Mouse (Mus musculus): Measurements from ENCODE around the gene Gpr18. TPM values are rescaled to one million over a fixed set of nuclear protein-coding genes. Genes with fewer than 3 reads are reported as not detected.

Gene Gpr18
- polyA plus RNA-seq, 1 experiment: 6.5 TPM

GRCm38 (mm10) chr14:121916311-121917094 lies 922 bp upstream of the Gpr18 start:
- Histone ChIP-seq H3K4me1 (ENCODE audit: control insufficient read depth, insufficient read depth, low read length) (peaks cover 19% of the 10 kb centered on the region), H3K27ac (ENCODE audit: insufficient read depth, low read depth, low read length) (peak overlapping the region; percentile 37), H3K4me3 (ENCODE audit: insufficient read depth, low read length) (peak overlapping the region; percentile 16; the same call in 1 of the 2 replicates)
- TF ChIP-seq POLR2A (IDR thresholded peaks at IDR 0.05; ENCODE audit: borderline replicate concordance, low read depth, low read length) (no peak), CTCF (IDR thresholded peaks at IDR 0.05; ENCODE audit: low read depth, low read length) (no peak)

DNA sequence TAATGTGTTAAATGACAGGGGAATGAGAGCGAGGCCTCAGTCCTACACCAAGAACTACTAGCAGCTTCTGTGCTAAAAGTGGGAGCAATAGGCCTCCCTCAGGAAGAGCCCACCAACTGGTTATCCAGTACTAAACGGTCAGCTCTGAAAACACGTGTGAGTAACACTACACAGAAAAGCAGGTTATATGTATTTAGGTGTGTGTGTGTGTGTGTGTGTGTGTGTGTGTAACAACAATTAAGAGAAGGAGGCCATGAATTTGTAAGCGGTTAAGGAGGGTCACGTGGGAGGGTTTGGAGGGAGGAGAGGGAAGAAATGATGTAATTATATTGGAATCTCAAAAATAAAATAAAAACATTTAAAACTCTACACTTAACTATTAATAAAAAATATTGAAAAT lies 438 bp downstream of the Gpr18 start:
- TF ChIP-seq CTCF (IDR thresholded peaks at IDR 0.05; ENCODE audit: low read depth, low read length): no peak
- TF ChIP-seq POLR2A (IDR thresholded peaks at IDR 0.05; ENCODE audit: borderline replicate concordance, low read depth, low read length): no peak
- no peak overlapping the region for H3K27ac ChIP-seq (ENCODE audit: insufficient read depth, low read depth, low read length)
- H3K4me3 ChIP-seq (ENCODE audit: insufficient read depth, low read length): no peak overlapping the region
- peaks cover 19% of the 10 kb centered on the region for H3K4me1 ChIP-seq (ENCODE audit: control insufficient read depth, insufficient read depth, low read length)

- no peak overlapping the region for H3K27ac ChIP-seq (ENCODE audit: insufficient read depth, low read depth, low read length)
- H3K4me1 ChIP-seq (ENCODE audit: control insufficient read depth, insufficient read depth, low read length): peaks cover 21% of the 10 kb centered on the region
- H3K4me3 ChIP-seq (ENCODE audit: insufficient read depth, low read length): no peak overlapping the region
- TF ChIP-seq POLR2A (IDR thresholded peaks at IDR 0.05; ENCODE audit: borderline replicate concordance, low read depth, low read length) (no peak), CTCF (IDR thresholded peaks at IDR 0.05; ENCODE audit: low read depth, low read length) (no peak)
These were observed 3.1 kb downstream of the Gpr18 start for GRCm38 (mm10) chr14:121912501-121912900.

DNA sequence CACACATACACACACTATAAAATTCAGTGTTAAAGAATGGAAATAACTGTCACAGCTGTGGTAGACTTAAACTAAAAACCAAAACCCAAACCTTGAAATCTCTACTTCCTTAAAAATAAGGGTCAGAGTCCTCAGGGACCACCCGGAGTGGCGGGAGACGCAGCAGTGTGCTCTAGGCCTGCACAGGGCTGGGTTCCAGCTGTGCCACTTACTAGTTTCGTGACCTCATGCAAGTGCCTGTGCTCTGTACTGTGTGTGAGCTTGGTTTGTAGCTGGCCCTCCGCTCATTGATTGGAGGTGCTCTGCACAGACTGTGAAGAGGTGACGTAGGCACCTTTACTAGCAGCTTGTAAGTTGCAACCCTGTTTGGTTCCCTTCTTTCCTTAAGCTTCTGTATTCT lies 5.7 kb downstream of the Gpr18 start:
- Histone ChIP-seq H3K27ac (ENCODE audit: insufficient read depth, low read depth, low read length) (no peak overlapping the region), H3K4me1 (ENCODE audit: control insufficient read depth, insufficient read depth, low read length) (peaks cover 21% of the 10 kb centered on the region), H3K4me3 (ENCODE audit: insufficient read depth, low read length) (no peak overlapping the region)
- no peak for TF ChIP-seq POLR2A (IDR thresholded peaks at IDR 0.05; ENCODE audit: borderline replicate concordance, low read depth, low read length)
- no peak for TF ChIP-seq CTCF (IDR thresholded peaks at IDR 0.05; ENCODE audit: low read depth, low read length)

GRCm38 (mm10) chr14:121906992-121907681 lies 8.4 kb downstream of the Gpr18 start:
- H3K4me3 ChIP-seq (ENCODE audit: insufficient read depth, low read length): peak overlapping the region; percentile 15; the same call in 1 of the 2 replicates
- TF ChIP-seq POLR2A (IDR thresholded peaks at IDR 0.05; ENCODE audit: borderline replicate concordance, low read depth, low read length) (no peak), CTCF (IDR thresholded peaks at IDR 0.05; ENCODE audit: low read depth, low read length) (no peak)
- H3K27ac ChIP-seq (ENCODE audit: insufficient read depth, low read depth, low read length): peak overlapping the region; percentile 68
- H3K4me1 ChIP-seq (ENCODE audit: control insufficient read depth, insufficient read depth, low read length): peaks cover 39% of the 10 kb centered on the region

DNA sequence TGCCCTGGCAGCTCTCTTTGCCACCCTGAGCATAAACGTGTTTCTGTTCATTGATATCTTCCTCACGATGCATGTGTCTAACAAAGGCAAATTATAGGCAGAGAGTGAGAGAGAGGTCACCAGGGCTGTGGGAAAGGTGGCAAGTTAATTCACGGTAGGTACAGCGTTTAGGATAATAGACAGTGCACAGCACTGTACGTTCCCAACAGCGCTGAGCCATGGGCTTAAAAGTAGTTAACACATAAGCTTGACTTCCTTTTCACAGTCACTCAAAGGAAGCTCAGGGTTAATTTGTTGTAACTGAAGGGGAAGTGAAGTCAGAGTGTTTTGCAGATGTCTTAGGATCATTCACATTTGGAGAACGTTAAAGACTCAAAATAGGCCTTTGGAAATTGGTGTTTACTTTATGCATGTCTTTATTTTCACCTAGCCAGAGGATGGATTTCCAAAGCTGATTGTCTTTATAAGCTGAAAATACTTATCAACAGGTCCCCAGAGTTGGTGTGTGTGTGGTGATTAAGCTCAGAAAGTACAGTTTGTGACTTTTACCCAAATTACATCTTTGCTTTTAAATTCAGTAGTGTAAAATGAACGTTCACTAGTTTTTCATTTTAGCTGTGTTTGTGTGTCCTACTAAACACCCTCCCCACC lies 9.1 kb downstream of the Gpr18 start:
- no peak for TF ChIP-seq POLR2A (IDR thresholded peaks at IDR 0.05; ENCODE audit: borderline replicate concordance, low read depth, low read length)
- no peak for TF ChIP-seq CTCF (IDR thresholded peaks at IDR 0.05; ENCODE audit: low read depth, low read length)
- H3K27ac ChIP-seq (ENCODE audit: insufficient read depth, low read depth, low read length): peak overlapping the region; percentile 92
- peak overlapping the region; percentile 24 for H3K4me3 ChIP-seq (ENCODE audit: insufficient read depth, low read length)
- peaks cover 39% of the 10 kb centered on the region for H3K4me1 ChIP-seq (ENCODE audit: control insufficient read depth, insufficient read depth, low read length)

DNA sequence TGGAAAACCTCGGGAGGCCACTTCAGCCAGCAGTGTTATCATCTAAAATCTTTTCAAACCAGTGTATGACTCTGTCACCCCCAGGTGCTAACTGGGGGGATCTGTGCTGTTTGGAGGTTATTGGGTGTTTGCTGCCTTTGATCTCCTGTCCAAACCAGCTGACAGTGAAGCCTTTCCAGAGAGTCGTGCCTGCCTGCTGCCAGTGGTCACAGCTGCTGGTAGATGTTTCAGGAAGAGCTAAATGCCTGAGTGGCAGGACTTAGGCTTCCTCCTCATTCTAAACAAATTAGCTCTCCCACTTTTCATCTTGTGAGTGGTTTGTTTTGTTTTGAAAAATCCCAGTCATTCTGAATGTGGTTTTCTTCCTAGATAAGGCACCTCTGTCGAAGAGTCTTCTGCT lies 10.8 kb downstream of the Gpr18 start:
- H3K4me3 ChIP-seq (ENCODE audit: insufficient read depth, low read length): no peak overlapping the region
- no peak overlapping the region for H3K27ac ChIP-seq (ENCODE audit: insufficient read depth, low read depth, low read length)
- H3K4me1 ChIP-seq (ENCODE audit: control insufficient read depth, insufficient read depth, low read length): peaks cover 39% of the 10 kb centered on the region
- TF ChIP-seq CTCF (IDR thresholded peaks at IDR 0.05; ENCODE audit: low read depth, low read length) (no peak), POLR2A (IDR thresholded peaks at IDR 0.05; ENCODE audit: borderline replicate concordance, low read depth, low read length) (no peak)

DNA sequence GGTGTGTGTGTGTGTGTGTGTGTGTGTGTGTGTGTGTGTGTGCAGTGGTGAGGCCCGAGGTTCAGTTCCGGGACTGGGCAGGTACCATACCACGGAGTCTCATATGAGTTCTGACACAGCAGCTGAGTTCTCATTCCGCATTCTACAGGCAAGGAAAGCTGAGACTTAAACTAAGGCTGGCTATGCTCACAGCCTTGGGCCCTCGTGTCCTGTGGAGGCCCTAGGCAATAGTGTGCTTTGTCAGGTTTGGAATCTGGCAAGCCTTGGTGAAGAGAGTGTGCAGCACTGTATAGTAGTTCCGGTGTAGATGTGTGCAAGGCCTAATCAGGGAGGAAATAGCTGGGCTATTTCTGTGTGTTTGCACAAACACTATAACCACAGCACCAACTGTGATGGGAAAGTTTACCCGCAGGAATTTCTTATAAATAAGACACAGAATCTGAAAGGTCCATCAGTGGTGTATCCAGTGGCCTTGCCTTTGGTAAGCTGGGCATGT lies 12.2 kb downstream of the Gpr18 start:
- peak overlapping the region; percentile 5; the same call in 1 of the 2 replicates for H3K27ac ChIP-seq (ENCODE audit: insufficient read depth, low read depth, low read length)
- peaks cover 41% of the 10 kb centered on the region for H3K4me1 ChIP-seq (ENCODE audit: control insufficient read depth, insufficient read depth, low read length)
- no peak for TF ChIP-seq POLR2A (IDR thresholded peaks at IDR 0.05; ENCODE audit: borderline replicate concordance, low read depth, low read length)
- no peak for TF ChIP-seq CTCF (IDR thresholded peaks at IDR 0.05; ENCODE audit: low read depth, low read length)
- no peak overlapping the region for H3K4me3 ChIP-seq (ENCODE audit: insufficient read depth, low read length)

DNA sequence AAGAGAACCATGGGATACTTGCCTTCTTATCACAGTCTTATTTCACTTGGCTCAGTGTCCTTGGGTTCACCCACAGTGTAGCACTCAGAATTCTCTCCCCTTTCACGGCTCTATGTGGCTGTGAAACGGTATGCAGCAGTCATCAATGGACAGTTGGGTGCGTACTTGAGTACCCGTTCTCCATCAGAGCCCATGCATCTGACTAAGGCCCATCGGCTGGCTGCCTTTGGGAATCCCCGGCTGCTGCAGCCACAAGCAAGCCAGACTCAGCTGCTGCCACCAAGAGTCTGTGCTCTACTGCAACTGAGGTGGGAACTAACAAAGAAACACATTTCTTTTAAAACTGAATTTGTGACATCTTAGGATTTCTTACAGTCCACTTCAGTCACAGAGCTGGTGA lies 14.1 kb downstream of the Gpr18 start:
- no peak for TF ChIP-seq POLR2A (IDR thresholded peaks at IDR 0.05; ENCODE audit: borderline replicate concordance, low read depth, low read length)
- no peak for TF ChIP-seq CTCF (IDR thresholded peaks at IDR 0.05; ENCODE audit: low read depth, low read length)
- Histone ChIP-seq H3K27ac (ENCODE audit: insufficient read depth, low read depth, low read length) (no peak overlapping the region), H3K4me1 (ENCODE audit: control insufficient read depth, insufficient read depth, low read length) (peaks cover 34% of the 10 kb centered on the region), H3K4me3 (ENCODE audit: insufficient read depth, low read length) (no peak overlapping the region)
